Mouse (Mus musculus) MEL (cell line): ENCODE measurements at regions not wholly inside any gene's neighbourhood (a gene's known extent, or its start where the extent isn't known, plus 50 kb on each side); places are given as distances from the start of the nearest gene placed in this dataset.
"Not testable (repeated sequence)": the region's sequence is repeated elsewhere in the genome, so short reads cannot be mapped to it uniquely, and the experiment has no call there.

ENCODE experiments used
- DNase-seq: peaks from one replicate; pipeline ENCODE4 v3.0.0; 2011; ENCODE audit warnings: low read depth, low spot score
- H3K27ac ChIP-seq: 2 replicates; pipeline ENCODE4 v1.5.1; 2012; ENCODE audit warnings: low read depth, mild to moderate bottlenecking, control low read depth, low read length, moderate library complexity; ENCODE audit not compliant: control insufficient read depth
- H3K27me3 ChIP-seq, 2 experiments: fragments of 150-350 bp in 1 of 2; sonication (generic) in 1 of 2; 2 replicates each; pipeline ENCODE4 v1.6.1; 2012; ENCODE audit warnings: low read length in 2 of 2, mild to moderate bottlenecking in 2 of 2, improper control_type of control experiment in 1 of 2, moderate library complexity in 1 of 2; ENCODE audit not compliant: insufficient read depth in 2 of 2, control insufficient read depth in 1 of 2
- H3K36me3 ChIP-seq, 2 experiments: 2 replicates each; pipeline ENCODE4 v1.6.1; 2012 to 2014; ENCODE audit warnings: low read length in 2 of 2, improper control_type of control experiment in 1 of 2, inconsistent platforms in 1 of 2, mild to moderate bottlenecking in 1 of 2; ENCODE audit not compliant: insufficient read depth in 2 of 2, control insufficient read depth in 1 of 2
- H3K4me1 ChIP-seq, 2 experiments: fragments of 150-350 bp in 1 of 2; sonication (generic) in 1 of 2; 2 replicates each; pipeline ENCODE4 v1.6.1; 2012; ENCODE audit warnings: low read length in 2 of 2, improper control_type of control experiment in 1 of 2, mild to moderate bottlenecking in 1 of 2; ENCODE audit not compliant: insufficient read depth in 2 of 2, control insufficient read depth in 1 of 2
- H3K4me3 ChIP-seq, 2 experiments: fragments of 150-350 bp in 1 of 2; sonication (generic) in 1 of 2; 2 replicates each; pipeline ENCODE4 v1.5.1; 2012; ENCODE audit warnings: low read depth in 2 of 2, low read length in 2 of 2, mild to moderate bottlenecking in 2 of 2, moderate library complexity in 2 of 2, control low read depth in 1 of 2, improper control_type of control experiment in 1 of 2; ENCODE audit not compliant: control insufficient read depth in 1 of 2, insufficient read depth in 1 of 2
- H3K79me2 ChIP-seq: 2 replicates; pipeline ENCODE4 v1.6.1; 2012; ENCODE audit warnings: mild to moderate bottlenecking, low read length, moderate library complexity; ENCODE audit not compliant: control insufficient read depth, poor library complexity, insufficient read depth
- H3K9ac ChIP-seq: 2 replicates; pipeline ENCODE4 v1.6.1; 2012; ENCODE audit warnings: low read depth, mild to moderate bottlenecking, control low read depth, low read length, moderate library complexity; ENCODE audit not compliant: control insufficient read depth, poor library complexity, severe bottlenecking
- H3K9me3 ChIP-seq: fragments of 150-350 bp; sonication (generic); replicated peaks from 2 replicates; pipeline ENCODE4 v1.6.1; 2012; ENCODE audit warnings: mild to moderate bottlenecking, low read length, improper control_type of control experiment, moderate library complexity; ENCODE audit not compliant: insufficient read depth
- CHD1 ChIP-seq: IDR thresholded peaks from 2 replicates; pipeline ENCODE4 v1.6.1; 2012; ENCODE audit warnings: low read depth, mild to moderate bottlenecking, inconsistent platforms, low read length, improper control_type of control experiment
- CHD2 ChIP-seq: IDR thresholded peaks from 2 replicates; pipeline ENCODE4 v1.6.1; 2011; ENCODE audit warnings: low read length, improper control_type of control experiment
- E2F4 ChIP-seq: IDR thresholded peaks from 2 replicates; pipeline ENCODE4 v1.6.1; 2011; ENCODE audit warnings: low read depth, low read length, improper control_type of control experiment, borderline replicate concordance
- EP300 ChIP-seq, 2 experiments: IDR thresholded peaks; 2 replicates each; pipeline ENCODE4 v1.6.1; 2011; ENCODE audit warnings: improper control_type of control experiment in 2 of 2, low read length in 2 of 2, low read depth in 1 of 2, mild to moderate bottlenecking in 1 of 2
- GATA1 ChIP-seq: IDR thresholded peaks from 2 replicates; pipeline ENCODE4 v1.6.1; 2011; ENCODE audit warnings: low read depth, low read length, improper control_type of control experiment
- MXI1 ChIP-seq: IDR thresholded peaks from 2 replicates; pipeline ENCODE4 v1.6.1; 2011; ENCODE audit warnings: mild to moderate bottlenecking, low read depth, low read length, improper control_type of control experiment
- NRF1 ChIP-seq: IDR thresholded peaks from 2 replicates; pipeline ENCODE4 v1.6.1; 2014; ENCODE audit warnings: low read depth, mild to moderate bottlenecking, inconsistent platforms, low read length, improper control_type of control experiment, moderate library complexity; ENCODE audit not compliant: poor library complexity, insufficient read depth, severe bottlenecking
- POLR2A ChIP-seq, 2 experiments: IDR thresholded peaks; 2 replicates each; pipeline ENCODE4 v1.6.1; 2011 to 2012; ENCODE audit warnings: low read length in 2 of 2, mild to moderate bottlenecking in 2 of 2, control low read depth in 1 of 2, improper control_type of control experiment in 1 of 2, low read depth in 1 of 2, moderate library complexity in 1 of 2; ENCODE audit not compliant: control insufficient read depth in 1 of 2, insufficient read depth in 1 of 2, poor library complexity in 1 of 2
- RAD21 ChIP-seq: IDR thresholded peaks from 2 replicates; pipeline ENCODE4 v1.6.1; 2011; ENCODE audit warnings: mild to moderate bottlenecking, low read depth, low read length, improper control_type of control experiment
- RCOR1 ChIP-seq: IDR thresholded peaks from 2 replicates; pipeline ENCODE4 v1.6.1; 2012; ENCODE audit warnings: low read depth, mild to moderate bottlenecking, inconsistent platforms, low read length, improper control_type of control experiment
- SIN3A ChIP-seq: IDR thresholded peaks from 2 replicates; pipeline ENCODE4 v1.6.1; 2012; ENCODE audit warnings: low read length, improper control_type of control experiment, inconsistent platforms
- TCF12 ChIP-seq: IDR thresholded peaks from 2 replicates; pipeline ENCODE4 v1.6.1; 2014; ENCODE audit warnings: low read depth, mild to moderate bottlenecking, inconsistent platforms, low read length, improper control_type of control experiment, moderate library complexity
- UBTF ChIP-seq: IDR thresholded peaks from 2 replicates; pipeline ENCODE4 v1.6.1; 2012; ENCODE audit warnings: low read depth, mild to moderate bottlenecking, inconsistent platforms, low read length, improper control_type of control experiment, moderate library complexity, borderline replicate concordance; ENCODE audit not compliant: insufficient read depth
- USF2 ChIP-seq, 2 experiments: IDR thresholded peaks; 2 replicates each; pipeline ENCODE4 v1.6.1; 2011 to 2012; ENCODE audit warnings: improper control_type of control experiment in 2 of 2, low read length in 2 of 2, borderline replicate concordance in 1 of 2, inconsistent platforms in 1 of 2, low read depth in 1 of 2, mild to moderate bottlenecking in 1 of 2; ENCODE audit not compliant: insufficient read depth in 1 of 2
- ZC3H11A ChIP-seq: IDR thresholded peaks from 2 replicates; pipeline ENCODE4 v1.6.1; 2012; ENCODE audit warnings: low read depth, mild to moderate bottlenecking, inconsistent platforms, low read length, improper control_type of control experiment
- ZMIZ1 ChIP-seq: IDR thresholded peaks from 2 replicates; pipeline ENCODE4 v1.6.1; 2012; ENCODE audit warnings: low read depth, mild to moderate bottlenecking, inconsistent platforms, low read length, improper control_type of control experiment, moderate library complexity

DNA sequence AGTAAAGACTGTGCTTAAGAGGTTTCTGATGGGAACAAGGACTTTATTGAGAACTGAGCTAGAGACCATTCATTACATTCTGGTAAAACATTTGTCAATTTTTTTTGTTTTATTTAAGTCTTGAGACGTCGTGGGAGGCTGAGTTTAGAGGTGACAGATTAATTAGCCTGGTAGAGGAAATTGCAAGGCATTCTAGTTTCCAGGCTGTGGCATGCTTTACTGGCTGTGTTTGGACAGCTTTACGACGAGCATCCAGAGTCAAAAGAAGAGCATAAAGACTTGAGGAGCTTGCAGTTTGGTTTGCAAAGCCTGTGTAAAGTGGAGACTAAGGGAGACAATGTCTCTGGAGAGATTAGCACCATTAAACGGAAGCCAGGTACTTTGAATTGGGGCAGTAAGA lies 154.0 kb upstream of the Got2 start:
- Histone ChIP-seq H3K9ac (no peak overlapping the region), H3K9me3 (no peaks in the 10 kb centered on the region), H3K27me3 (no peaks in the 10 kb centered on the region), H3K4me1 (no peaks in the 10 kb centered on the region), H3K27ac (no peak overlapping the region), H3K4me3 (no peak overlapping the region), H3K79me2 (no peaks in the 10 kb centered on the region), H3K36me3 (no peaks in the 10 kb centered on the region)
- DNase-seq: no peak
- TF ChIP-seq UBTF: no peak
- TF ChIP-seq TCF12: no peak
- TF ChIP-seq POLR2A (IDR thresholded peaks at IDR 0.05; ENCODE audit: control insufficient read depth in 1 of 2, insufficient read depth in 1 of 2, low read depth in 1 of 2, low read length in 2 of 2, poor library complexity in 1 of 2): no peak
- no peak for TF ChIP-seq CHD1
- TF ChIP-seq EP300 (IDR thresholded peaks at IDR 0.05; ENCODE audit: low read depth in 1 of 2, low read length in 2 of 2): no peak
- TF ChIP-seq RCOR1: no peak
- no peak for TF ChIP-seq ZC3H11A
- no peak for TF ChIP-seq CHD2
- TF ChIP-seq E2F4: no peak
- TF ChIP-seq ZMIZ1: no peak
- TF ChIP-seq GATA1: no peak
- no peak for TF ChIP-seq RAD21
- no peak for TF ChIP-seq SIN3A

DNA sequence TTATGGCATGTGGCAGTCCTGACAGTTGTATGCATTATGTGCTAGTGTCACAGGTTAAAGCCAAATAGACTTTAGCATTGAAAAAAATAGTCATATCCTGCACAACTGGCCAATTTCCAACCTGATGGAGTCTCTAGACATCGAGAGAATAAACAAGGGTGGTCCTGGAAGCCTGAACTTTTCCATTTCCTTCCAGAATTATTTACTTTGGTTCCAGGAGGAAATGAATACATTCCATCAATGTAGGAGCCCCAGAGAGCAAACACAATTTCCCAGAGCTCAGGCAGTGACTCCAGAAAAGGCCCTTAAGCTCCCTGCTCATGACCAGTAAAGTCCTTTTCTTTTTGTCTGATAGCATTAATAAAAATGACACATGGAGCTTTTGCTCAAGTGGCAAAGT lies 151.9 kb upstream of the Got2 start:
- H3K4me1 ChIP-seq: no peaks in the 10 kb centered on the region
- H3K27me3 ChIP-seq: peaks cover 0 to 2% of the 10 kb centered on the region in 2 experiments; a peak in 1 of 4 replicates
- H3K27ac ChIP-seq: no peak overlapping the region
- no peaks in the 10 kb centered on the region for H3K9me3 ChIP-seq
- TF ChIP-seq CHD2 (no peak), ZMIZ1 (no peak), MXI1 (no peak), RAD21 (no peak), USF2 (IDR thresholded peaks at IDR 0.05; ENCODE audit: borderline replicate concordance in 1 of 2, insufficient read depth in 1 of 2, low read depth in 1 of 2, low read length in 2 of 2) (no peak), NRF1 (no peak)
- TF ChIP-seq, all 39 proteins: peak for 0
- Histone ChIP-seq H3K9ac (no peak overlapping the region), H3K36me3 (no peaks in the 10 kb centered on the region), H3K4me3 (no peak overlapping the region), H3K79me2 (no peaks in the 10 kb centered on the region)
- no peak for DNase-seq

DNA sequence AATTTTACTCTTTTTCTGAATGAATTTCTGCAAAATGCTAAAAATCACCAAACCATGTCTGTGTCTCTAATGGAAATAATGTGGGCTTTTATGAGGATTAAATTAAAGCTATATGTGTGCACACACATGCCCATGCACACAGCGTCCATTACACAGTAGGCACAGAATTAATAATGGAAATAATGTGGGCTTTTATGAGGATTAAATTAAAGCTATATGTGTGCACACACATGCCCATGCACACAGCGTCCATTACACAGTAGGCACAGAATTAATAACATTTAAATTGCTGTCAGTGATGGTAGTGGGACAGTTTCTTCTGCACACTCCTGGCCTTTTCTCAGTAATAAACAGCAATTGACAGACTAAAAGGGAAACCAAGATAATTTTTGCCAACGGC lies 130.4 kb upstream of the Got2 start:
- not testable (repeated sequence) for H3K4me1 ChIP-seq, H3K79me2 ChIP-seq, H3K9me3 ChIP-seq, H3K4me3 ChIP-seq, H3K27ac ChIP-seq, H3K27me3 ChIP-seq, H3K9ac ChIP-seq, DNase-seq, H3K36me3 ChIP-seq
